Mouse (Mus musculus) midbrain, postnatal 0 days (tissue): ENCODE measurements around the gene Zswim3. TPM values are rescaled to one million over a fixed set of nuclear protein-coding genes. Genes with fewer than 3 reads are reported as not detected.

Source experiments
- ATAC-seq: fragments of 200-750 bp; cut with Nextera tagmentation; 2 replicates; pipeline ENCODE4 v1.8.0; 2017; ENCODE audit warnings: moderate number of reproducible peaks, mild to moderate bottlenecking, moderate TSS enrichment, moderate library complexity; ENCODE audit not compliant: low FRiP score
- DNase-seq: peaks from one replicate; pipeline ENCODE4 v3.0.0-alpha.2; 2015; ENCODE audit warnings: low spot score
- H3K27ac ChIP-seq: fragments of 300-500 bp; sonication (generic); 2 replicates; pipeline ENCODE4 v1.5.1; 2014; ENCODE audit warnings: low read depth, mild to moderate bottlenecking, low read length, mixed read lengths
- H3K27me3 ChIP-seq: fragments of 300-500 bp; sonication (generic); 2 replicates; pipeline ENCODE4 v1.6.1; 2014; ENCODE audit warnings: low read length, control low read depth, mixed read lengths; ENCODE audit not compliant: insufficient read depth
- H3K36me3 ChIP-seq: fragments of 300-500 bp; sonication (generic); 2 replicates; pipeline ENCODE4 v1.6.1; 2014; ENCODE audit warnings: low read length, control low read depth, mixed read lengths; ENCODE audit not compliant: insufficient read depth
- H3K4me1 ChIP-seq: fragments of 300-500 bp; sonication (generic); 2 replicates; pipeline ENCODE4 v1.6.1; 2014; ENCODE audit warnings: mild to moderate bottlenecking, control low read depth, antibody characterized with exemption, low read length, mixed read lengths; ENCODE audit not compliant: insufficient read depth
- H3K4me2 ChIP-seq: fragments of 300-500 bp; sonication (generic); 2 replicates; pipeline ENCODE4 v1.6.1; 2014; ENCODE audit warnings: low read depth, mild to moderate bottlenecking, low read length, mixed read lengths; ENCODE audit not compliant: poor library complexity, severe bottlenecking
- H3K4me3 ChIP-seq: fragments of 300-500 bp; sonication (generic); 2 replicates; pipeline ENCODE4 v1.5.1; 2014; ENCODE audit warnings: low read depth, mild to moderate bottlenecking, low read length, moderate library complexity
- H3K9ac ChIP-seq: fragments of 300-500 bp; sonication (generic); replicated peaks from 2 replicates; pipeline ENCODE4 v1.6.1; 2014; ENCODE audit warnings: mild to moderate bottlenecking, low read length, moderate library complexity, mixed read lengths; ENCODE audit not compliant: poor library complexity, severe bottlenecking
- H3K9me3 ChIP-seq: fragments of 300-500 bp; sonication (generic); 2 replicates; pipeline ENCODE4 v1.6.1; 2016; ENCODE audit warnings: low read length, control low read depth
- CTCF ChIP-seq: IDR thresholded peaks from 2 replicates; pipeline ENCODE4 v1.5.1; 2016; ENCODE audit warnings: antibody characterized with exemption, mild to moderate bottlenecking
- WGBS: fragments of 180-500 bp; shearing (Covaris S2); extraction: QIAGEN DNeasy Blood & Tissue Kit; methylation state at CpG from one replicate; pipeline ENCODE4 v1.1.7; 2014; 5-methylcytosine and 5-hydroxymethylcytosine counted together
- polyA plus RNA-seq: library from polyadenylated mRNA; unstranded; fragments of >200 nt; fragmentation: Nextera tagmentation; extraction: Ambion mirVana; gene quantifications from 2 replicates; pipeline ENCODE4 v1.2.1, GENCODE M21; 2015
- total RNA-seq: library from RNA; depleted of rRNA; stranded (reverse); fragments of >200 nt; gene quantifications from 2 replicates; pipeline ENCODE4 v1.2.3, GENCODE M21; 2014

The Zswim3 gene
- total and polyA plus RNA-seq, 2 experiments from 2014 or later, result 5.5 to 7.7 TPM

DNA sequence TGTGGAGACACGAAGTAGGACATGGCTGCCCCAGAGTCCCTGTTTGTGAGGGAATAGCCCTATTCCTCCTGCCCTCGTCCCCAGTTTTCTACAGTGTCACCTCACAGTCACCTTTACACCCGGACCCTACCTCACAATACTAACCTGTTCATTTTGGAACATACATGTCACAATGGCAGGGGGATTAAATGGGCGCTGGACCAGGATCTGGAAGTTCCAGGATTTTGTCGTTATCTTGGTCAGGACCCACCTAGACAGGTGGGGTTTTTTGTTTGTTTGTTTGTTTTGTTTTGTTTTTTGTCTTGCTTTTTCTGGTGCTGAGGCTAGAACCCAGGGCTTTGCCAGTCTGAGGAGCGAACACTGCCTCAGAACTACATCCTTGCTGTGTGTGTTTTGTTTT, 23.5 kb downstream of the Zswim3 start, which contains the start of gene Spata25:
Gene Spata25 (minus strand): TSS at position 101 of the 400 bp plus-strand sequence.
- no peak within 1 kb of the TSS for H3K4me3 ChIP-seq
- H3K27me3 ChIP-seq, result no peaks in the 10 kb centered on the region
- no peak for ATAC-seq
- no peak for TF ChIP-seq CTCF
- H3K9me3 ChIP-seq, result no peaks in the 10 kb centered on the region
- H3K9ac ChIP-seq, result no peak within 1 kb of the TSS
- peaks cover 21% of the 10 kb centered on the region for H3K36me3 ChIP-seq
- 87% methylated on average over 6 of the region's 6 CpGs for WGBS
- H3K4me2 ChIP-seq, result no peak within 1 kb of the TSS
- no peak within 1 kb of the TSS for H3K27ac ChIP-seq
- no peak for DNase-seq
- H3K4me1 ChIP-seq, result peaks cover 8% of the 10 kb centered on the region; the same call in 1 of the 2 replicates

DNA sequence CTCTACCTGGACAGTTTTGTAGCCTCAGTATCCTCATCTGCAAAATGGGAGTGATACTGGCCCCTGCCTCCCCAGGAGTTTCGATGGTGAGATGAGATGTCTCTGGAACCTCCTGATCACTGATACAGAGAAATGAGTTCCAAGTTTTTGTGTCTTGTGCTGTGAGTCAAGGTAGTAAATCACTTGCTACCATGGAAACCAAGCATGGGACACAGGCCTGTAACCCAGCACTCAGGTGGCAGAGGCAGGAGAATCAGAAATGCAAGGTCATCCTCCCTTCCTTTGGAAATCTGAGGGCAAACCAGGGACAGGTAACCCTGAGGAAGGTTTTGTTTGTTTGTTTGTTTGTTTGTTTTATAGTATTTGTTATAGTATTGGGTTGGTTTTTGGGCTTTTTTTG, 24.2 kb downstream of the Zswim3 start:
- Histone ChIP-seq H3K4me2 (no peak overlapping the region), H3K36me3 (peaks cover 21% of the 10 kb centered on the region), H3K4me1 (peaks cover 3% of the 10 kb centered on the region; the same call in 1 of the 2 replicates), H3K27me3 (no peaks in the 10 kb centered on the region), H3K9ac (no peak overlapping the region), H3K27ac (no peak overlapping the region), H3K4me3 (no peak overlapping the region), H3K9me3 (no peaks in the 10 kb centered on the region)
- TF ChIP-seq CTCF, result no peak
- DNase-seq, result no peak
- no peak for ATAC-seq
- WGBS, result 93% methylated on average over 1 of the region's 1 CpGs

DNA sequence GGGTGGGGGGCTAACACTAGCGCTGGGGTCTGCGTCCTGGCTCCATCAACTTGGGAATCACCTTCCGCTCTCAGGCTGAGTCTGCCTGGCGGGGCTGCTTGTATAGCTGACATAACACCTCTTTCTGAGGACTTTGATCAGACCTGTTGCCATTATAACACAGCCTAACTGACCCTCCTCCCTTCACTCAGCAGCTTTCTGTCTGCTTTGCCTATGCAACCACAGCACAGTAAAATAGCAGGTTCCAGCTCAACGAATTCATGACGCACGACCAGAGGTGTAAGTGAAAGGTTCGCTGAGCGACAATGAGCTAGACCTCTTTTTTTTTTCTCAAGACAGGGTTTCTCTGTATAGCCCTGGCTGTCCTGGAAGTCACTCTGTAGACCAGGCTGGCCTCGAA, 26.1 kb downstream of the Zswim3 start:
- peaks cover 10% of the 10 kb centered on the region for H3K4me1 ChIP-seq
- WGBS, result 88% methylated on average over 10 of the region's 10 CpGs
- H3K4me3 ChIP-seq, result no peak overlapping the region
- no peak overlapping the region for H3K27ac ChIP-seq
- ATAC-seq (no peak), DNase-seq (no peak)
- H3K27me3 ChIP-seq, result no peaks in the 10 kb centered on the region
- H3K36me3 ChIP-seq, result peaks cover 7% of the 10 kb centered on the region
- H3K9me3 ChIP-seq, result no peaks in the 10 kb centered on the region
- no peak for TF ChIP-seq CTCF
- H3K9ac ChIP-seq, result no peak overlapping the region
- H3K4me2 ChIP-seq, result no peak overlapping the region

DNA sequence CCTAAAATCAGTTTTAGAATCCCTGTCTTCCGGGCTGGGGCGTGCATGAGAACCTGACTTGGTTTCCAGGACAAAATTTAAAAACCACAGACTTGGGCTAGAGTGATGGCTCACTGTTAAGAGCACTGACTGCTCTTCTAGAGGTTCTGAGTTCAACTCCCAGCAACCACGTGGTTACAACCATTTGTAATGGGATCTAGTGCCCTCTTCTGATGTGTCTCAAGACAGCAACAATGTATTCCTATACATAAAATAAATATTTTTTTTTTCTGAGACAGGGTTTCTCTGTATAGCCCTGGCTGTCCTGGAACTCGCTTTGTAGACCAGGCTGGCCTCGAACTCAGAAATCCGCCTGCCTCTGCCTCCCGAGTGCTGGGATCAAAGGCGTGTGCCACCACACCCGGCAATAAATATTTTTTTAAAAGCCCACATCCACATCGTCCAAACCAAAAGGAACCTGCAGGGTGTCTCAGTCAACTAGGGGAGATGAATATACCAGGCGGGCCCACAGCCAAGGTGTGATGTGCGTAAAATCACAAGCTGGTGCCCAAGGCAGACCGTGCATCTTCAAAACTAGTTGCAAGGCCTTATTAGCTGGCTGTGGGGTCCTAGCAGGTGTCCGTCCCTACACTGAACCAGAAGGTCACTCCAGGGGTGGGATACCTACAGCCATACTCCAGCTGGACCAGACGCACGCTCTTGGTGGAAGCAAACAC, 27.3 kb downstream of the Zswim3 start:
- DNase-seq (no peak), ATAC-seq (no peak)
- peak overlapping the region; percentile 77 for H3K27ac ChIP-seq
- H3K4me2 ChIP-seq, result peak overlapping the region; percentile 99
- H3K9me3 ChIP-seq, result no peaks in the 10 kb centered on the region
- H3K4me1 ChIP-seq, result peaks cover 10% of the 10 kb centered on the region
- no peak for TF ChIP-seq CTCF
- WGBS, result 63% methylated on average over 16 of the region's 16 CpGs
- peak overlapping the region; percentile 60 for H3K4me3 ChIP-seq
- H3K9ac ChIP-seq, result peak overlapping the region; percentile 63
- H3K36me3 ChIP-seq, result peaks cover 7% of the 10 kb centered on the region
- no peaks in the 10 kb centered on the region for H3K27me3 ChIP-seq

DNA sequence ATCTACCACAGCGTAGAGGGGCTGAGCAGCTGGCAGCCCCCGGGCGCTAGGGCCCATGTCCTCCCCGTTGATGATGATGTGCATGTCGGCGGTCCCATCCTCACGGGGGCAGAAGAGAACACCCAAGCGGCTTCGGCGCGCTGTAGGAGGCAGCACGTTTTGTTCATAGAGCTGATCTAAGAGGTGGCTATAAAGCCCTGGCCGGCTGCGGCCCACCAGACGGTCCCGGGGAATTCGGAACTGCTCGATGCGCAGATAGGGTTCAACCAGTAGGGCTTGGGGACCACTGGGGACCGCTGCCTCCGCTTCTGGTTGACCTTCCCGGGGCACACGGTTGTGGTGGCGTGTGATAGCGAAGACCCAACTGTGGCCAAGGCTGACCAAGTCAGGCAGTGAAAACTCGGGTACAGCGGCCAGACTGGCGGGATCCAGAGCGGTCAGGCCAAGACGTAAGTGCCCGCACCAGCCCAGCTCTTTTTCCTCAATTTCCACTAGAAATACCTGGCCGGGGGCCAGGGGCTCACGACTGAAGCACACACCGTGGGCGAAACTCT, 27.9 kb downstream of the Zswim3 start, which contains the start of gene Ctsa:
Gene Ctsa (plus strand): TSS at position 126 of the 554 bp plus-strand sequence.
- H3K4me2 ChIP-seq, result peak within 1 kb of the TSS; percentile 99
- ATAC-seq, result peak; percentile 59
- peak; percentile 71 for TF ChIP-seq CTCF

More for the DNA sequence above, 27.9 kb downstream of the Zswim3 start, which contains the start of gene Ctsa:
- Histone ChIP-seq H3K36me3 (peaks cover 4% of the 10 kb centered on the region; the same call in 1 of the 2 replicates), H3K9ac (peak within 1 kb of the TSS; percentile 63), H3K4me1 (peaks cover 10% of the 10 kb centered on the region), H3K9me3 (no peaks in the 10 kb centered on the region), H3K27me3 (no peaks in the 10 kb centered on the region), H3K27ac (peak within 1 kb of the TSS; percentile 77), H3K4me3 (peak within 1 kb of the TSS; percentile 60)
- WGBS, result under 1% methylated on average over 35 of the region's 35 CpGs
- peak; percentile 81 for DNase-seq
